In genomic region chr2:34260653-34261076, GRCm38 (mm10) we compare ENCODE assay signal across 18 mouse cellular contexts.
DNase-seq lines count a peak whose midpoint lies in the region; ATAC-seq and TF ChIP-seq lines count a peak whose summit lies in the region.
"Had no signal": no experiment of that assay in that cellular context is flagged by ENCODE, and none has a peak within 500 bp of the region (broad histone marks: within the 10 kb centered on the region; RNA-seq: fewer than 3 reads in every experiment).

No protein-coding gene starts in this region.

- H3K27me3 ChIP-seq in forebrain, embryonic 12.5 days, result no peaks in the 10 kb centered on the region
- H3K27me3 ChIP-seq in forebrain, postnatal 0 days (ENCODE audit: insufficient read depth, low read length), result no peaks in the 10 kb centered on the region
- no peaks in the 10 kb centered on the region for H3K27me3 ChIP-seq in hindbrain, embryonic 13.5 days
- H3K27me3 ChIP-seq in neural tube, embryonic 11.5 days (ENCODE audit: control insufficient read depth, insufficient read depth, low read length), result no peaks in the 10 kb centered on the region
- H3K27me3 ChIP-seq in kidney, embryonic 16.5 days (ENCODE audit: insufficient read depth, low read length), result no peaks in the 10 kb centered on the region
- H3K27me3 ChIP-seq in limb, embryonic 10.5 days (ENCODE audit: low read depth, poor library complexity, severe bottlenecking), result no peaks in the 10 kb centered on the region
- H3K27me3 ChIP-seq: heart, embryonic 13.5 days; limb, embryonic 15.5 days had no signal

- H3K9me3 ChIP-seq in forebrain, embryonic 12.5 days, result no peaks in the 10 kb centered on the region
- no peaks in the 10 kb centered on the region for H3K9me3 ChIP-seq in forebrain, postnatal 0 days (ENCODE audit: low read length)
- no peaks in the 10 kb centered on the region for H3K9me3 ChIP-seq in hindbrain, embryonic 13.5 days
- H3K9me3 ChIP-seq in neural tube, embryonic 11.5 days (ENCODE audit: control insufficient read depth, low read length), result no peaks in the 10 kb centered on the region
- H3K9me3 ChIP-seq in kidney, embryonic 16.5 days (ENCODE audit: low read length), result no peaks in the 10 kb centered on the region
- no peaks in the 10 kb centered on the region for H3K9me3 ChIP-seq in limb, embryonic 10.5 days (replicated peaks)
- H3K9me3 ChIP-seq: G1E; heart, embryonic 13.5 days; limb, embryonic 15.5 days had no signal

- no peak for DNase-seq in forebrain, postnatal 0 days
- DNase-seq in embryo, embryonic 10.5 days (ENCODE audit: low spot score), result peak; percentile 46
- peak; percentile 54 for DNase-seq in neural tube, embryonic 11.5 days (ENCODE audit: low spot score)
- DNase-seq in limb, embryonic 10.5 days (ENCODE audit: low spot score), result no peak
- DNase-seq in gastrocnemius, adult 18-20 months (ENCODE audit: low spot score), result no peak
- DNase-seq: B cell, adult 2 months; cerebellum, adult 9-11 months; gastrocnemius, postnatal 14 days; kidney, postnatal 10 days; lung, embryonic 14.5 days; right cerebral cortex, postnatal 14 days; thymus, postnatal 25 days had no signal

- 16% methylated on average over 4 of the region's 4 CpGs for WGBS in forebrain, embryonic 12.5 days
- WGBS in forebrain, postnatal 0 days, result 23% methylated on average over 4 of the region's 4 CpGs
- whole genome bisulfite sequencing in hindbrain, embryonic 13.5 days, result 12% methylated on average over 4 of the region's 4 CpGs
- 17% methylated on average over 4 of the region's 4 CpGs for WGBS in neural tube, embryonic 11.5 days
- 62% methylated on average over 4 of the region's 4 CpGs for WGBS in kidney, embryonic 16.5 days
- WGBS in limb, embryonic 10.5 days, result 47% methylated on average over 4 of the region's 4 CpGs

- no peak for TF ChIP-seq CTCF in forebrain, postnatal 0 days (IDR thresholded peaks at IDR 0.05; ENCODE audit: low read depth)

- no peaks in the 10 kb centered on the region for H3K36me3 ChIP-seq in forebrain, embryonic 12.5 days (replicated peaks)
- no peaks in the 10 kb centered on the region for H3K36me3 ChIP-seq in forebrain, postnatal 0 days (ENCODE audit: insufficient read depth)
- no peaks in the 10 kb centered on the region for H3K36me3 ChIP-seq in hindbrain, embryonic 13.5 days
- no peaks in the 10 kb centered on the region for H3K36me3 ChIP-seq in neural tube, embryonic 11.5 days (ENCODE audit: control insufficient read depth, insufficient read depth, low read length)
- no peaks in the 10 kb centered on the region for H3K36me3 ChIP-seq in kidney, embryonic 16.5 days (ENCODE audit: insufficient read depth, low read length)
- no peaks in the 10 kb centered on the region for H3K36me3 ChIP-seq in limb, embryonic 10.5 days
- H3K36me3 ChIP-seq: G1E; heart, embryonic 13.5 days; limb, embryonic 15.5 days had no signal

- peaks cover 30% of the 10 kb centered on the region for H3K4me1 ChIP-seq in forebrain, embryonic 12.5 days
- peaks cover 4% of the 10 kb centered on the region; the same call in 1 of the 2 replicates for H3K4me1 ChIP-seq in forebrain, postnatal 0 days (ENCODE audit: insufficient read depth)
- peaks cover 41% of the 10 kb centered on the region for H3K4me1 ChIP-seq in hindbrain, embryonic 13.5 days (replicated peaks)
- peaks cover 11% of the 10 kb centered on the region; the same call in 1 of the 2 replicates for H3K4me1 ChIP-seq in neural tube, embryonic 11.5 days (ENCODE audit: control insufficient read depth, insufficient read depth, low read length)
- peaks cover 13% of the 10 kb centered on the region for H3K4me1 ChIP-seq in kidney, embryonic 16.5 days (ENCODE audit: insufficient read depth, low read length)
- H3K4me1 ChIP-seq in limb, embryonic 10.5 days, result peaks cover 14% of the 10 kb centered on the region
- H3K4me1 ChIP-seq: limb, embryonic 15.5 days had no signal

- peak; percentile 75 for ATAC-seq in forebrain, embryonic 12.5 days (ENCODE audit: low FRiP score)
- ATAC-seq in forebrain, postnatal 0 days, result no peak
- peak; percentile 54; the same call in 1 of the 2 replicates for ATAC-seq in hindbrain, embryonic 13.5 days (ENCODE audit: low FRiP score)
- ATAC-seq in neural tube, embryonic 11.5 days (ENCODE audit: insufficient read depth, low FRiP score, low TSS enrichment), result peak; percentile 45; the same call in 1 of the 2 replicates
- ATAC-seq in kidney, embryonic 16.5 days (ENCODE audit: low FRiP score, low TSS enrichment), result no peak

- peak overlapping the region; percentile 36; the same call in 1 of the 2 replicates for H3K27ac ChIP-seq in forebrain, embryonic 12.5 days
- no peak overlapping the region for H3K27ac ChIP-seq in forebrain, postnatal 0 days (ENCODE audit: low read depth, low read length)
- H3K27ac ChIP-seq in hindbrain, embryonic 13.5 days, result peak overlapping the region; percentile 56
- no peak overlapping the region for H3K27ac ChIP-seq in neural tube, embryonic 11.5 days (ENCODE audit: low read depth, low read length)
- no peak overlapping the region for H3K27ac ChIP-seq in kidney, embryonic 16.5 days (ENCODE audit: low read length)
- no peak overlapping the region for H3K27ac ChIP-seq in limb, embryonic 10.5 days
- H3K27ac ChIP-seq: heart, embryonic 13.5 days; limb, embryonic 15.5 days had no signal

- no peak overlapping the region for H3K9ac ChIP-seq in forebrain, embryonic 12.5 days
- H3K9ac ChIP-seq in forebrain, postnatal 0 days, result no peak overlapping the region
- H3K9ac ChIP-seq in hindbrain, embryonic 13.5 days, result no peak overlapping the region
- H3K9ac ChIP-seq in neural tube, embryonic 11.5 days (ENCODE audit: low read length), result no peak overlapping the region
- no peak overlapping the region for H3K9ac ChIP-seq in kidney, embryonic 16.5 days (replicated peaks; ENCODE audit: low read length)
- H3K9ac ChIP-seq: heart, embryonic 13.5 days; limb, embryonic 15.5 days; lung, embryonic 14.5 days had no signal

- H3K4me2 ChIP-seq in forebrain, embryonic 12.5 days, result no peak overlapping the region; the same call in 1 of the 2 replicates
- no peak overlapping the region for H3K4me2 ChIP-seq in forebrain, postnatal 0 days (ENCODE audit: low read depth)
- no peak overlapping the region for H3K4me2 ChIP-seq in hindbrain, embryonic 13.5 days
- H3K4me2 ChIP-seq in neural tube, embryonic 11.5 days (ENCODE audit: low read depth), result no peak overlapping the region
- no peak overlapping the region for H3K4me2 ChIP-seq in kidney, embryonic 16.5 days (replicated peaks; ENCODE audit: low read depth, low read length)
- H3K4me2 ChIP-seq: heart, embryonic 13.5 days; limb, embryonic 15.5 days; lung, embryonic 14.5 days had no signal

- no peak overlapping the region for H3K4me3 ChIP-seq in forebrain, embryonic 12.5 days (replicated peaks)
- H3K4me3 ChIP-seq in forebrain, postnatal 0 days (ENCODE audit: low read depth, low read length), result no peak overlapping the region
- H3K4me3 ChIP-seq in hindbrain, embryonic 13.5 days, result no peak overlapping the region
- no peak overlapping the region for H3K4me3 ChIP-seq in neural tube, embryonic 11.5 days (ENCODE audit: low read depth, low read length)
- H3K4me3 ChIP-seq in kidney, embryonic 16.5 days (ENCODE audit: low read length), result no peak overlapping the region
- no peak overlapping the region for H3K4me3 ChIP-seq in limb, embryonic 10.5 days
- H3K4me3 ChIP-seq: heart, embryonic 13.5 days; limb, embryonic 15.5 days had no signal

Comparison
In these comparisons a context has a peak if more than half of its experiments do, and no peak if none do; other contexts are left out.
1. ATAC-seq: peak in forebrain, embryonic 12.5 days (single experiment), hindbrain, embryonic 13.5 days (single experiment) and neural tube, embryonic 11.5 days (single experiment); none in forebrain, postnatal 0 days (single experiment) and kidney, embryonic 16.5 days (single experiment).
2. H3K27ac ChIP-seq: peak in forebrain, embryonic 12.5 days (single experiment) and hindbrain, embryonic 13.5 days (single experiment); none in forebrain, postnatal 0 days (single experiment), neural tube, embryonic 11.5 days (single experiment), kidney, embryonic 16.5 days (single experiment) and limb, embryonic 10.5 days (single experiment).
3. DNase-seq: peak in embryo, embryonic 10.5 days (single experiment) and neural tube, embryonic 11.5 days (single experiment); none in forebrain, postnatal 0 days (single experiment), limb, embryonic 10.5 days (single experiment) and gastrocnemius, adult 18-20 months (single experiment).